Mouse (Mus musculus) cerebellum, adult 2 months (tissue): ENCODE results near the gene Fbf1.

ENCODE experiments used
- CTCF ChIP-seq: fragments of 200-500 bp; IDR thresholded peaks from 2 replicates; pipeline ENCODE4 v1.5.1; 2011; ENCODE audit warnings: low read depth, mild to moderate bottlenecking, control low read depth, low read length, moderate library complexity, borderline replicate concordance; ENCODE audit not compliant: insufficient read depth
- POLR2A ChIP-seq: fragments of 200-500 bp; IDR thresholded peaks from 2 replicates; pipeline ENCODE4 v1.6.1; 2011; ENCODE audit warnings: low read length, control low read depth, borderline replicate concordance; ENCODE audit not compliant: insufficient read depth

- TF ChIP-seq POLR2A (no peak), CTCF (no peak)
These were observed 27.3 kb upstream of the Fbf1 start for GRCm38 (mm10) chr11:116195252-116195651.
